Mouse (Mus musculus) liver, embryonic 14.5 days (tissue): ENCODE measurements around the gene Kif16b.

Experiments used
- CTCF ChIP-seq: IDR thresholded peaks from 2 replicates; pipeline ENCODE4 v1.5.1; 2016; ENCODE audit warnings: antibody characterized with exemption, low read depth, control low read depth
- EP300 ChIP-seq: IDR thresholded peaks from 2 replicates; pipeline ENCODE4 v1.6.1; 2016; ENCODE audit warnings: antibody characterized with exemption, low read depth

GRCm38 (mm10) chr2:142717591-142717990 lies 183.7 kb downstream of the Kif16b start:
- TF ChIP-seq CTCF (no peak), EP300 (no peak)
